Mouse (Mus musculus) spleen, adult 2 months (tissue): ENCODE measurements at regions not wholly inside any gene's neighbourhood (a gene's known extent, or its start where the extent isn't known, plus 50 kb on each side); places are given as distances from the start of the nearest gene placed in this dataset.

Experiments
- CTCF ChIP-seq: fragments of 200-500 bp; IDR thresholded peaks from 2 replicates; pipeline ENCODE4 v1.5.1; 2011; ENCODE audit warnings: mild to moderate bottlenecking, inconsistent platforms; ENCODE audit not compliant: insufficient read depth, insufficient read length, insufficient replicate concordance; ENCODE audit errors: extremely low read depth
- POLR2A ChIP-seq: fragments of 200-500 bp; IDR thresholded peaks from 2 replicates; pipeline ENCODE4 v1.6.1; 2011; ENCODE audit warnings: low read depth, low read length, inconsistent platforms

DNA sequence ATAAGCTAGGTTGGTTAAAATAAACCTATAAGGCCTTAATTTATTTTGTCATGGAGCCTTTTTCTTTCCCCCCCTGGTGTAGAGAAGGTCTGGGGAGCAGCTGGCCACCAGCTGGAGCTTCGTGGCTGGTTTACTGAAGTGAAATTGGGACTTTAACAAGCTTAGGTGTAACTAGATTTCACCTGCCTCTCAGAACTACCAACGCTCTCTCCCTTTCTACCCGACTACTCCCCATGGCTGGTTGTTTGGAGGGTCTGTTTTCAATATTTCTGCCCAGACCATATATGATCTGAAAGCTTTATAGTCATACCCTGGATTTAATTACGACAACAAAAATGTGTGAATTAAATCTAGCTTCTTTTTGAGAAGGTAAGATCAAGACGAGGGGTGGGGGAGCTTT, 410.4 kb upstream of the Prickle1 start:
- TF ChIP-seq CTCF (no peak), POLR2A (no peak)
